Mouse (Mus musculus): ENCODE data around the gene L3mbtl2. TPM values are rescaled to one million over a fixed set of nuclear protein-coding genes. Genes with fewer than 3 reads are reported as not detected.

L3mbtl2 gene
- polyA plus RNA-seq (2012; ENCODE audit: low replicate concordance): 5.4 and 18.7 TPM in 2 replicates

GRCm38 (mm10) chr15:81663697-81664561 lies at the start of gene L3mbtl2:
Gene L3mbtl2 (plus strand): TSS chr15:81663889.

GRCm38 (mm10) chr15:81697175-81697574 lies 33.5 kb downstream of the L3mbtl2 start, which contains the start of gene Chadl:
Gene Chadl (minus strand): TSS chr15:81697287.

Other genes with a start within 250 kb of the L3mbtl2 start
- 0.99 and 7.9 TPM in 2 replicates for gene Rbx1, start 197.6 kb upstream of the L3mbtl2 start, polyA plus RNA-seq (2012; ENCODE audit: low replicate concordance)
- 33.1 and 40.7 TPM in 2 replicates for gene Ep300, start 78.5 kb upstream of the L3mbtl2 start, polyA plus RNA-seq (2012; ENCODE audit: low replicate concordance)
- gene Chadl, start 33.4 kb downstream of the L3mbtl2 start, polyA plus RNA-seq (2012; ENCODE audit: low replicate concordance): 0.09 and 0.52 TPM in 2 replicates
- gene Zc3h7b, start 81.2 kb downstream of the L3mbtl2 start, polyA plus RNA-seq (2012; ENCODE audit: low replicate concordance): 57.6 and 58.2 TPM in 2 replicates
- 503 and 523 TPM in 2 replicates for gene Rangap1, start 81.6 kb downstream of the L3mbtl2 start, polyA plus RNA-seq (2012; ENCODE audit: low replicate concordance)
- 11.4 and 65.8 TPM in 2 replicates for gene Tef, start 138.5 kb downstream of the L3mbtl2 start, polyA plus RNA-seq (2012; ENCODE audit: low replicate concordance)
- gene Tob2, start 194.9 kb downstream of the L3mbtl2 start, polyA plus RNA-seq (2012; ENCODE audit: low replicate concordance): 81.3 and 104 TPM in 2 replicates
- 4.9 and 15.2 TPM in 2 replicates for gene Phf5a, start 208.0 kb downstream of the L3mbtl2 start, polyA plus RNA-seq (2012; ENCODE audit: low replicate concordance)
- 159 and 185 TPM in 2 replicates for gene Aco2, start 208.4 kb downstream of the L3mbtl2 start, polyA plus RNA-seq (2012; ENCODE audit: low replicate concordance)